Mouse (Mus musculus): ENCODE data around the gene Tnr.

Gene Tnr

DNA sequence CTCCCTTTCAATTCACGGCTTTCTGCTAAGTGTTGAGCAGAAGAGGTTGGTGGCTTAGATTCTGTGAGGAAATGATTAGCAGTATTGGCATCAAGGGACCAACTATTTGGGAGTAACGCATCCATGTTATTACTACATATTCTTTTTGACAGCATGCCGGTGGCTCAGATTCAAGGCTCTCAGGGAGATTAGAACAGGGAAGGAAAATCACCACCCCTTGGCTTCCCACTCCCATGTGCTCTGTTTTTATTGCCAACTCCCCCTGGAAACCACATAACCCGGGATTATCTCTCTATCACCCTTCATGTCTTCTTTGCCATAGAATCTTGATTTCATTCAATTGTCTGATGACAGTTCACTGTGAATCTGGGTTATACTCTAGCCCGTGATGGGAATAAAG lies 276.8 kb downstream of the Tnr start:
- DNase-seq (ENCODE audit: low spot score) = no peak

DNA sequence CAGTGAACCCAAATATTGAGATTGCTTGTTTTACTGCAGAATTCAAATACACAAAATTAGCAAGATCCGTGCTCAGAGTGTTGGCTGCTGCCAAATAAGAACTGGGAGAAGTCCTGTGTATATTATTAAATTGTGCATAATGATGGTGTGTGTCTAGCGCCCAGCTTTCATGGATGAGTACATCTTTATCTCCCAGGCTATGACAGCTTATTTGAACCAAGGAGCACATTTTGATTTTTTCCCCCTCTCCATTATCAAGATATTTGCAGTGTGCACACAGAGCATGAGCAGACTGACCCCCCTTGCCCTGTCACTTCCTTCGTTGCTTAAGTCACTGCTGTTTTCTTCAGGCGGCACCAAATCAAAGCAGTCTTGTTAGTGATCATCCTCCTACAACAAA lies 278.2 kb downstream of the Tnr start:
- no peak for DNase-seq (ENCODE audit: low spot score)

- no peak for DNase-seq (ENCODE audit: low spot score)
Observed at GRCm38 (mm10) chr1:159803711-159804110, 280.1 kb downstream of the Tnr start.

DNA sequence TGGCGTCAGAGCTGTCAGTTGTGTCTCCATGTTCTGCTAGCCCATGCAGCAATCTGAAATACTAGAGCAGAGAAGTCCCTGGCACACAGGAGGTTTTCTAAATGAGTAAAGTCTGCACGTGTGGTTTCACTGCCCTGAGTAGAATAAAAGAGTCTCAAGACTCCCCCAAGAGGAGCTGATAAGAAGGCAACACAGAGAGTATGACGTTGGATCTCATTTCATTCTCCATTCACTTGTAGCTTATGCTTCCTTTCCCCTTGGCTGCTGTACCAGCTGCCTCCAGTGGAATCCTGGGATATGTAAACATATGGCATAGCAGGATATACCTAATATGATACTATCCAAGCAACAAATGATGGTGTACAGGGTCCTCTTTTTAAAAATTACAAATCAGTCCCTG lies 285.9 kb downstream of the Tnr start:
- DNase-seq (ENCODE audit: low spot score) = no peak

GRCm38 (mm10) chr1:159811805-159812204 lies 288.2 kb downstream of the Tnr start:
- no peak for DNase-seq (ENCODE audit: low spot score)

DNA sequence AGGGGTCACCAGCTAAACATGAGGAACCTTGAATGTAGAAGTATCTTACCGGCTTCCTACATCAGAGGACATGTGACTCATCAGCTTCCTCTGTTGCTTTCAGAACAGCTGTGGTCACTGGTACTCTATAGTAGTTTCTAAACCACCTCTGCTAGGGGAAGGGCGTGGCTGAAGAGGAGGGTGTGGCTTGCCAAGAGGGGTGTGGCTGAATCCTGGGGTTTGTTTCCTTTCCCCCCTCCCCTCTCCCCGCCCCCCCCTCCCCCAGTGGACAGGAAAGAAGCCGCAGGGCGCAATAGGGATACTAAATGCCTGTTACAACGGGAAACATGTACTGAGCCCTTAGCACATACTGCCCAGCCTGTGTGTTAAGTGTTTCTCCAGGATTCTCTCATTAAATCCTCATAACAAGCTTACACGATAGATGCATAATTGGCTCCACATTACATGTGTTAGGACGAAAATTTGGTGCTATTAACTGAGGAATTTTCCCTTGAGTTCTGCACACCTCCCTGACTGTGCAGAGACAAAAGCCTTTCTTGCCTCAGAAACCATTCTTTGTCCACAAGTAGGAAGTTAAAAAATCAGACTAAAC lies 289.3 kb downstream of the Tnr start:
- DNase-seq (ENCODE audit: low spot score) = no peak

DNA sequence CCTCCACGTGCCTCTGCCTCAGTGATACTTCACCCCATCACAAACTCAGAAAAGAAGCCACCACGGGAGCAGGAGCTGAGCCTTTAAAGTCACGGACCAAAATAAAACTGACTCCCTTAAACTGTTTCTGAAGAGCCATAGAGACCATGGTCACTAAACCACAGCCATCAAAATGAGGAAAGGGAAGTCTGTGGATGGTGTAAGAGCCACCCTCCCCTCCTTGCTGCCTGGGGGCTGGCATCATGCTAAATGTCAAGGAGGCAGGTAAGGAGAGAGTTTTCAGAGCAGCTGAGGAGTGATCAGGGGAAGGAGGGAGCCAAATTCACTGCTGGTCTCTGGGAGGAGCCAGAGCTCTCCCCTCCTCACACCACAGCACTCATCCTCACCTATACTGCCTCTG lies 290.8 kb downstream of the Tnr start:
- DNase-seq (ENCODE audit: low spot score) = no peak

DNA sequence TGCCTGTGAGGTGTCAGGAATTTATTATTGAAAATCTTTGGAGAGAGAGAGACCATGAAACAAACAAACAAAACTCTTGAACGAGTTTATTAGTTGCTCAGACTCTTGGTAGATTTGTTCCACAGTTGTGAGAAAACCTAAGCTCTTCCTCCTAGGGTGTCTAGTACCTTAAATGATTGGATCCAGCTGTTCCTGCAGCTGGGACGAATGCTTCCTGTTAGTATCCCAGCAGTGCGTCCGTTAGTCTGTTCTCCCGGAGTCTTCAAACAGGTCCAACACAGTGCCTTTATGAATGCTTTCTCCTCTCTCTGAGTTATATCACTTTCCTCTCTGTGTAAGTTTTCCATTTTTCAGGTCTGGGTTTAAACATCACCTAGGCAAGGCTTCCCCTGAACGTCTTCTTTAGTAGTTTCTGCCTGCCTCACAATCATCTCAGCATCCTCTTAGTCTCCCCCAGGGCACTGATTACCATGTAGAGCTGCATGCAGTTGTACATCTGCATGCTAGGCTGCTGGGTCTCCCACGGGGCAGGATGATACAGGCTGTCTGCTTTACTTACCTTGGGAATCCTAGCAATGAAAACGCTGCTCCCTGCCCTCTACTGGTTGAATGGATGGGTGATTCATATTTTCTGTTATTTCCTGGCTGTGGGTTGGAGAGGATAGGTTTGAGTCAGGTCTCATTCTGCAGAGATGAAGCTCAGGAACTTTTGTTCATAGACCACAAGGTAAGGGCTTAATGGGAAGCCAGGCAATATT lies 293.2 kb downstream of the Tnr start:
- DNase-seq (ENCODE audit: low spot score) = no peak

- no peak for DNase-seq (ENCODE audit: low spot score)
Observed at GRCm38 (mm10) chr1:159819511-159819910, 295.9 kb downstream of the Tnr start.

GRCm38 (mm10) chr1:159822416-159822815 lies 298.8 kb downstream of the Tnr start:
- no peak for DNase-seq (ENCODE audit: low spot score)

GRCm38 (mm10) chr1:159828531-159828930 lies 305.0 kb downstream of the Tnr start:
- DNase-seq (ENCODE audit: low spot score) = no peak

DNA sequence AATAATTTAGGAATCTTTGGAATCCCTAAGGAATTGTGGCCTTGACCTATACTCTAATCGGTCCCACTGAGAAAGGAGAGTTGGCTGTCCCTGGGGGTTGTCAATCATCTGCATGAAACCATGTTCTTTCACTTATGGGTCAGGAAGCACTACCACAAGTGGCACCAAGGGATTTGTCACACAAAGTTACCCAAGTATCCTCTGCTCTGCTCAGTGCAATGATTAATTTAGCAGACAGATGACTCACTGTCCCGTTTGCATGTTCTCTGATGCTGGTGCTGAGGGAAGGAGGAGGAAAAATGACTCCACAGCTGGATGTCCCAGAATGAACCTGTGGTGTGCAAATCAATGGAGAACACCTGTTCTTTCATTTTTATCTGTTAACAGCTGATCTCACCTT lies 309.6 kb downstream of the Tnr start:
- no peak for DNase-seq (ENCODE audit: low spot score)

- DNase-seq (ENCODE audit: low spot score) = no peak
Observed at GRCm38 (mm10) chr1:159833646-159834338, 310.2 kb downstream of the Tnr start.

DNA sequence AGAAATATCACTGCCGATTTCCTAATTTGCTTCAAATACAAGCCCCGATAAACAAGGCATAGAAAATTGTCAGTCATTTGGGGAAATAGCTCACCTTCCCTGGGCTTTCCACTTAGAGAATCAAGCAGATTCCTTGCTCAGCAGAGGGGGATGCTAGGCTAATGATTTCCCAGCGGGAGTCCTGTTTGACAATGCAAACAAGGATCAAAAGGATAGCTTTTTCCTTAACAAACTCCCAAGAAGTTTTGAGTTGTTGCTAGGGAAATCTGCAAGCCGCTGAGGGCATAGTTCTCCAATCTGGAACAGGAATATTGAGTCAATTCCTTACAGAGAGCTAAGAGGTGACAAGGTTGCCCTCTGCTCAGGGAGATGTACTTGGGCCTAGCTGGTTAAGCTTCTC lies 311.6 kb downstream of the Tnr start:
- DNase-seq (ENCODE audit: low spot score) = no peak

DNA sequence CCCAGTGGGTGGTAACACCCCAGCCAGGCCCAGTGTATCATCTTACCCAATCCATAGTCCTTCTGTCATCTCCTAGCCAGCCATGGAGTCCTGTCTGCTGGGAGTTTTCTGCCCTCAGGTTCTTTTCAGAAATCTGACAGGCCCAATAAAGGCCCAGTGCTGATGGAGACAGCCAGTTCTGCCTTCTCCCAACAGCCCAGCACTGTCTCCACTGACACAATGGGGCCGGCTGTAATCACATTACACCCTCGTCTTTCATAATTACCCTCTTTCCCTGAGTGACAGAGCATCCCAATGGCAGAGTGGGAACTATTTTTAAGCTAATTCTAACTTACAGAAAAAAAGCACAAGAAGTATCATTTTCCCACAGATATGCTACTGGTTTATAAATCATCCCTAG lies 316.8 kb downstream of the Tnr start:
- DNase-seq (ENCODE audit: low spot score) = no peak

DNA sequence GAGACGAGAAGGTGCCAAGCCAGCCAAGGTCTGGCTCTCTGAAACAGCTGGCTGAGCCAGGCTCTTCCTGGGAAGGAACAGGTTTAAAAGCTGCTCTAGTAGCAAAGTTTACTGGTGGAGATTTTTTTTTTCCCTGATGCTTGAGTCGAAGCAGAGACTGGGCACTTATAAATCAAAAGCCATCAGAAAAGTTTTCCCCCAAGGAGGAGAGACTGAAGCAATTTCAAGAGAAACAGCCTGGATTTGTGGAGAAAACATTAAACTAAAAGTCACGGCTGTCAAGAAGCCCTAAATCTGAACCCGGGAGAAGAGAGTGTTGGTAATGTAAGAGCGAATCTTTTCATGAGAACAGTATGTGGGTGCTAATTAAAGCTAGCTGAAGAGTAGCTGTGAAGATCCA lies 319.3 kb downstream of the Tnr start:
- DNase-seq (ENCODE audit: low spot score) = no peak

GRCm38 (mm10) chr1:159852088-159852487 lies 328.5 kb downstream of the Tnr start:
- no peak for DNase-seq (ENCODE audit: low spot score)

- no peak for DNase-seq (ENCODE audit: low spot score)
Observed at GRCm38 (mm10) chr1:159854261-159854660, 330.7 kb downstream of the Tnr start.

DNA sequence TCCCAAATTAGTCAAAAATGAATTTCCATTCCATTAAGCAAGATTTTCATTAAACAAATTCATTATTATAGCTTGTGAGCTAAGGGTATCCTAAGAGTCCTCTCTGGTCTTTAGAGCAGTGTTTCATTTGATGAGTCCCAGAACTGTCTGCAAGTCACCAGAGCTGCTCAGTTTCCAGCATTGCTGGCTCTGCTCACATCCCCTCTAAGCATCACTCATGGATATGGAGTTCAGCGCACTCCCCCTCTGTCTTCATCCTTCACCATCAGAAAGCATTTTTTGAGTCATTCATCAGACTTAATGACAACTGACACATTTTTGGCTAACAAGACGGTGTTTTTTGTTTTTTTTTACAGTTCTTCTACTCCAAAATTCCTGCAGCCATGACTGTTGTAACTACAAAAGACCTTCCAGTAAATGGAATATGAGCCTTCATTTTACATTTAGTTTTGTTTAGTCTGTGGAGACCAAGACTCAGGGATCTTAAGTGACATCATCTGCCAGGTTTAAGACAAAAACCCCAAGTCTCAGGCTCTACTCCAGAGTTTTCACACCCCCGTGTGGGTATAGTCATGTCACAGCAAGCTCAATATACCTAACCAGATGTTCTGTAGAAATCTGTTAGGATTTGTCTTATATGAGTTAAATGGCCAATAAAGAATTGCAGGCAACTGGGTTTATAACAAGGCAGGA lies 338.4 kb downstream of the Tnr start:
- no peak for DNase-seq (ENCODE audit: low spot score)

DNA sequence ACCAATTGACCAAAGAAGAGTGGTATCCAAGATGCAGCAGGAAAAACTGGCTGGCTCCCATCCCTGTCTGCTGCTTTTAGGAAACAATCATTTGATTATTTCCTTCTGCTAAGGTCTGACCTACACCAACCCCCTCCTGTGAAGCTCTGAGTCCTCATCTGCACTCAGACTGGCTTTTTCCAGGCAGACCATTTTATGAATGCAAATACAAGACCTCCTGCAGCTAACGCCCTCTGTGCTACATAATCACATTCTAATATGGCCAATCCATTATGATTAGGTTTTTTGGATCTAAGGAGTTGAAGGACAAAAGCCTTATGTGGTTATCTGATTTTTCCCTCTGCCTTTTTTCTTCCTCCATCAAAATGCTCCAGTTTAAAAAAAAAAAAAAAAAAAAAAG lies 342.1 kb downstream of the Tnr start:
- DNase-seq (ENCODE audit: low spot score) = no peak

- no peak for DNase-seq (ENCODE audit: low spot score)
Observed at GRCm38 (mm10) chr1:159869619-159870441, 346.3 kb downstream of the Tnr start.

DNA sequence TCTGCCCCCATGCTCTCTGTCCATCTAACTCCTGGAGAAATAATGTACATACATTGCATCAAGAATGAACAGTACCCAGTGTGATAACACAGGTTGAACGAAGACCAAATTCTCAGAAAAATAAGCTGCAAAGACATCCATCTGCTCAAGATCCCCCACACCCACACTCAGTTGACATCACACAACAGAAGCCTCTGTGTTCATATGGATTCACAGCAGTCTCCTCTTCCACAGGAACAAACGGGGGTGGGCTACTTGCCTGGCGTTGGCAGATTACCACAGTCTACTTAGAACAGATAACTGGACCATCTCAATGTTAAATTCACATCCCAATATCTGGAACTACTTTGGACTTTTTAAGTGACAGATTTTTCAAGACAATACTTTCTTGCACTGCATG lies 349.3 kb downstream of the Tnr start:
- DNase-seq (ENCODE audit: low spot score) = no peak
